Mouse (Mus musculus): Measurements from ENCODE around the gene D7Ertd443e. TPM values are rescaled to one million over a fixed set of nuclear protein-coding genes. Genes with fewer than 3 reads are reported as not detected.

Gene D7Ertd443e
- 1 to 10 TPM; 3.6 to 3.8 TPM for total RNA-seq (2021)
- long read RNA-seq, experiment 1, partial matches to known transcripts, result 0 of 1 reads
- long read RNA-seq, experiment 1, other reads (novel, unspliced or antisense), result 1 of 1 reads
- long read RNA-seq, experiment 2, result 0 reads

GRCm38 (mm10) chr7:134385561-134385960, at the start of gene D7Ertd443e:
Gene D7Ertd443e, minus strand, starts transcription at chr7:134385661.
- DNase-seq, result no peak

GRCm38 (mm10) chr7:134431681-134432080, 46.2 kb upstream of the D7Ertd443e start:
- no peak for DNase-seq

GRCm38 (mm10) chr7:134428676-134429075, 43.2 kb upstream of the D7Ertd443e start:
- DNase-seq, result no peak

- DNase-seq, result no peak
Measured at GRCm38 (mm10) chr7:134415014-134415413, 29.6 kb upstream of the D7Ertd443e start.

GRCm38 (mm10) chr7:134414005-134414690, 28.7 kb upstream of the D7Ertd443e start:
- peak; percentile 60 for DNase-seq

GRCm38 (mm10) chr7:134408641-134409040, 23.2 kb upstream of the D7Ertd443e start:
- no peak for DNase-seq

GRCm38 (mm10) chr7:134400746-134401145, 15.3 kb upstream of the D7Ertd443e start:
- DNase-seq, result no peak

GRCm38 (mm10) chr7:134396769-134397168, 11.3 kb upstream of the D7Ertd443e start:
- no peak for DNase-seq

- no peak for DNase-seq
Measured at GRCm38 (mm10) chr7:134382791-134383190, 2.7 kb downstream of the D7Ertd443e start.

- DNase-seq, result peak; percentile 96
Measured at GRCm38 (mm10) chr7:134381407-134381861, 4.0 kb downstream of the D7Ertd443e start.

- DNase-seq, result peak; percentile 62
Measured at GRCm38 (mm10) chr7:134378273-134378672, 7.2 kb downstream of the D7Ertd443e start.

- DNase-seq, result no peak
Measured at GRCm38 (mm10) chr7:134376786-134377185, 8.7 kb downstream of the D7Ertd443e start.

- peak; percentile 53 for DNase-seq
Measured at GRCm38 (mm10) chr7:134372276-134372675, 13.2 kb downstream of the D7Ertd443e start.

GRCm38 (mm10) chr7:134369241-134369640, 16.2 kb downstream of the D7Ertd443e start:
- DNase-seq, result no peak

- DNase-seq, result no peak
Measured at GRCm38 (mm10) chr7:134362257-134362870, 23.1 kb downstream of the D7Ertd443e start.

- DNase-seq, result peak; percentile 70
Measured at GRCm38 (mm10) chr7:134348825-134349224, 36.6 kb downstream of the D7Ertd443e start.

- no peak for DNase-seq
Measured at GRCm38 (mm10) chr7:134342202-134342601, 43.3 kb downstream of the D7Ertd443e start.

- DNase-seq, result no peak
Measured at GRCm38 (mm10) chr7:134335951-134336350, 49.5 kb downstream of the D7Ertd443e start.

GRCm38 (mm10) chr7:134320979-134321378, 64.5 kb downstream of the D7Ertd443e start:
- DNase-seq, result no peak

GRCm38 (mm10) chr7:134302084-134302483, 83.4 kb downstream of the D7Ertd443e start:
- no peak for DNase-seq

- peak; percentile 52 for DNase-seq
Measured at GRCm38 (mm10) chr7:134301285-134301684, 84.2 kb downstream of the D7Ertd443e start.

GRCm38 (mm10) chr7:134292750-134293149, 92.7 kb downstream of the D7Ertd443e start:
- DNase-seq, result no peak

- peak; percentile 9 for DNase-seq
Measured at GRCm38 (mm10) chr7:134289611-134290301, 95.7 kb downstream of the D7Ertd443e start.

Data from adrenal gland, postnatal 10 days (tissue).